9 mouse cellular contexts compared by ENCODE assay signal in genomic region chr7:45460860-45461314, GRCm38 (mm10). TPM values are rescaled to one million over a fixed set of nuclear protein-coding genes. Genes with fewer than 3 reads are reported as not detected.
DNase-seq lines count a peak whose midpoint lies in the region; ATAC-seq lines count a peak whose summit lies in the region.
"Had no signal": no experiment of that assay in that cellular context is flagged by ENCODE, and none has a peak within 500 bp of the region (broad histone marks: within the 10 kb centered on the region; RNA-seq: fewer than 3 reads in every experiment).

No protein-coding gene starts in this region.

- peak overlapping the region; percentile 76 for H3K9ac ChIP-seq in stomach, embryonic 16.5 days (ENCODE audit: low read length)

- H3K4me2 ChIP-seq in stomach, embryonic 16.5 days (ENCODE audit: low read depth, low read length), result peak overlapping the region; percentile 70

- H3K4me1 ChIP-seq in erythroblast, embryonic 14.5 days (ENCODE audit: control insufficient read depth), result peaks cover 76% of the 10 kb centered on the region
- peaks cover 36% of the 10 kb centered on the region for H3K4me1 ChIP-seq in stomach, embryonic 16.5 days (ENCODE audit: control insufficient read depth, insufficient read depth, low read length)

- H3K9me3 ChIP-seq in erythroblast, embryonic 14.5 days (ENCODE audit: control insufficient read depth, low read length), result no peaks in the 10 kb centered on the region
- no peaks in the 10 kb centered on the region for H3K9me3 ChIP-seq in stomach, embryonic 16.5 days (replicated peaks; ENCODE audit: control insufficient read depth, low read length)

- H3K27me3 ChIP-seq in erythroblast, embryonic 14.5 days (ENCODE audit: control insufficient read depth), result no peaks in the 10 kb centered on the region
- H3K27me3 ChIP-seq in stomach, embryonic 16.5 days (ENCODE audit: control insufficient read depth, insufficient read depth, low read length), result no peaks in the 10 kb centered on the region

- no peak for ATAC-seq in cerebellum, adult (ENCODE audit: insufficient number of reproducible peaks, low FRiP score, low TSS enrichment)
- ATAC-seq in megakaryocyte progenitor cell, adult 5-6 weeks (replicated peaks; ENCODE audit: poor library complexity), result peak; percentile 54
- ATAC-seq in stomach, embryonic 16.5 days (ENCODE audit: insufficient read depth, low FRiP score), result peak; percentile 42; the same call in 1 of the 2 replicates

- 11% methylated on average over 13 of the region's 13 CpGs for WGBS in stomach, embryonic 16.5 days

- peaks cover 88% of the 10 kb centered on the region for H3K36me3 ChIP-seq in erythroblast, embryonic 14.5 days (ENCODE audit: control insufficient read depth)
- H3K36me3 ChIP-seq in stomach, embryonic 16.5 days (ENCODE audit: control insufficient read depth, insufficient read depth, low read length), result peaks cover 8% of the 10 kb centered on the region; the same call in 1 of the 2 replicates

- intact Hi-C loops in heart, postnatal 10 days (cut with DNase I), result no loop called here

- H3K4me3 ChIP-seq in erythroblast, embryonic 14.5 days (replicated peaks), result peak overlapping the region; percentile 65
- H3K4me3 ChIP-seq in stomach, embryonic 16.5 days (replicated peaks; ENCODE audit: low read length), result peak overlapping the region; percentile 12

- H3K27ac ChIP-seq in stomach, embryonic 16.5 days (ENCODE audit: low read length), result peak overlapping the region; percentile 93

- DNase-seq in cerebellum, adult 9-10 months, result peak; percentile 55
- DNase-seq in adrenal gland, postnatal 10 days, result peak; percentile 83
- peak; percentile 68 to 72 for DNase-seq in heart, postnatal 10 days
- peak; percentile 75 to 84 for DNase-seq in kidney, postnatal 4 days

RNA-seq across cellular contexts. Expression of gene Ftl1, which starts 1.2 kb away (rescaled TPM):
- total RNA-seq in adrenal gland, postnatal 10 days (2021), result 100 to 1,000 TPM; 527 to 606 TPM
- 3,659 and 3,743 TPM in 2 replicates for polyA plus RNA-seq in erythroblast, embryonic 14.5 days (2012)
- 100 to 1,000 TPM; 232 to 268 TPM for total RNA-seq in heart, postnatal 10 days (2021)
- 1,479 and 1,608 TPM in 2 replicates for total RNA-seq in megakaryocyte progenitor cell, adult 5-6 weeks (2015)
- total RNA-seq in megakaryocyte progenitor cell, adult 5-6 weeks (2017), result 770 and 961 TPM in 2 replicates
- 4,462 and 4,467 TPM in 2 replicates for polyA plus RNA-seq in stomach, embryonic 16.5 days (2015; fragmentation: Nextera tagmentation; extraction: Ambion mirVana)

RNA-seq across cellular contexts. Expression of gene Bax, which starts 5.8 kb away (rescaled TPM):
- total RNA-seq in adrenal gland, postnatal 10 days (2021), result 10 to 100 TPM; 52.7 to 53.6 TPM
- 24.4 and 25.7 TPM in 2 replicates for polyA plus RNA-seq in erythroblast, embryonic 14.5 days (2012)
- total RNA-seq in heart, postnatal 10 days (2021), result 10 to 100 TPM; 44.5 to 45.8 TPM
- 20.7 and 21.5 TPM in 2 replicates for total RNA-seq in megakaryocyte progenitor cell, adult 5-6 weeks (2015)
- total RNA-seq in megakaryocyte progenitor cell, adult 5-6 weeks (2017), result 29.6 and 35.2 TPM in 2 replicates
- 116 and 142 TPM in 2 replicates for polyA plus RNA-seq in stomach, embryonic 16.5 days (2015; fragmentation: Nextera tagmentation; extraction: Ambion mirVana)

RNA-seq across cellular contexts. Expression of gene Tulp2, which starts 20.8 kb away (rescaled TPM):
- total RNA-seq in adrenal gland, postnatal 10 days (2021), result under 1 TPM; 0.64 to 0.69 TPM
- 0.03 and 0.08 TPM in 2 replicates for polyA plus RNA-seq in erythroblast, embryonic 14.5 days (2012)
- not detected for total RNA-seq in heart, postnatal 10 days (2021)
- total RNA-seq in megakaryocyte progenitor cell, adult 5-6 weeks (2015), result 0.07 TPM in 1 of 2 replicates, not detected in the other
- total RNA-seq in megakaryocyte progenitor cell, adult 5-6 weeks (2017), result not detected in 2 replicates
- polyA plus RNA-seq in stomach, embryonic 16.5 days (2015; fragmentation: Nextera tagmentation; extraction: Ambion mirVana), result 1.4 and 1.5 TPM in 2 replicates
- total RNA-seq: neutrophil, adult 5-6 weeks had no signal

RNA-seq across cellular contexts. Expression of gene Ruvbl2, which starts 23.0 kb away (rescaled TPM):
- 10 to 100 TPM; 50.2 to 58.9 TPM for total RNA-seq in adrenal gland, postnatal 10 days (2021)
- polyA plus RNA-seq in erythroblast, embryonic 14.5 days (2012), result 15.2 and 15.3 TPM in 2 replicates
- total RNA-seq in heart, postnatal 10 days (2021), result 10 to 100 TPM; 30.4 to 30.7 TPM
- 180 and 205 TPM in 2 replicates for total RNA-seq in megakaryocyte progenitor cell, adult 5-6 weeks (2015)
- total RNA-seq in megakaryocyte progenitor cell, adult 5-6 weeks (2017), result 170 and 193 TPM in 2 replicates
- polyA plus RNA-seq in stomach, embryonic 16.5 days (2015; fragmentation: Nextera tagmentation; extraction: Ambion mirVana), result 115 and 118 TPM in 2 replicates

RNA-seq across cellular contexts. Expression of gene Gm45808, which starts 25.7 kb away (rescaled TPM):
- total RNA-seq in adrenal gland, postnatal 10 days (2021), result 10 to 100 TPM; 26.0 to 27.9 TPM
- polyA plus RNA-seq in erythroblast, embryonic 14.5 days (2012), result not detected in 2 replicates
- 1 to 10 TPM; 2.2 to 2.5 TPM for total RNA-seq in heart, postnatal 10 days (2021)
- total RNA-seq in megakaryocyte progenitor cell, adult 5-6 weeks (2015), result not detected in 2 replicates
- not detected in 2 replicates for total RNA-seq in megakaryocyte progenitor cell, adult 5-6 weeks (2017)
- not detected in 2 replicates for polyA plus RNA-seq in stomach, embryonic 16.5 days (2015; fragmentation: Nextera tagmentation; extraction: Ambion mirVana)
- total RNA-seq: neutrophil, adult 5-6 weeks had no signal
